Mouse (Mus musculus): Measurements from ENCODE around the gene Tgfa. TPM values are rescaled to one million over a fixed set of nuclear protein-coding genes. Genes with fewer than 3 reads are reported as not detected.

Gene Tgfa
- total RNA-seq, 1 experiment, result 2.2 TPM

DNA sequence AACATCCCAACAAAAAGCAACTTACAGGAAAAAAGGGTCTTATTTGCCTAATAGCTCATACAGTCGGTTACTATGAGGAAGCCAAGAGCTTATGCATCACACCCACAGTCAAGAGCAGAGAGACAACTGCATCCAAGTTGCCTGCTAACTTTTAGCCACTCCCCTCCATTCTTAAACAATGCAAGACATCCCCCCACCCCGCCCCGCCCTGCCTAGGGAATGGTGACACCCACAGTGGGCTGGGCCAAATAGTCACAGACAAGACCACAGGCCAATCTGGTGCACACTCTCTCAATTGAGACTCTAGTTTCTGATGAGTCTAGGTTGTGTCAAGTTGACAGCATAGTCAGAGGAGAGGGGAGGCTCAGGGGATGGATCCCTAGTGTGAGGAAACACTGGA, 101.1 kb downstream of the Tgfa start:
- in situ Hi-C loops (cut with MboI; ENCODE audit: low sequenced_read_pairs in 2 of 2, unreplicated experiment in 2 of 2), result no loop called here
- H3K9ac ChIP-seq (ENCODE audit: insufficient read depth, low read depth, low read length, poor library complexity, severe bottlenecking), result no peak overlapping the region
- H3K27ac ChIP-seq (ENCODE audit: insufficient read depth, low read depth, low read length, poor library complexity, severe bottlenecking), result no peak overlapping the region
- H3K36me3 ChIP-seq (ENCODE audit: control insufficient read depth, insufficient read depth, low read length, poor library complexity, severe bottlenecking), result no peaks in the 10 kb centered on the region
- peak; percentile 70 for DNase-seq (ENCODE audit: low read depth, low spot score)
- H3K4me1 ChIP-seq (ENCODE audit: control insufficient read depth in 2 of 2, insufficient read depth in 2 of 2, low read length in 2 of 2, poor library complexity in 1 of 2), result peaks cover 0 to 14% of the 10 kb centered on the region in 2 experiments; a peak in 3 of 4 replicates
- TF ChIP-seq ZC3H11A (IDR thresholded peaks at IDR 0.05; ENCODE audit: borderline replicate concordance, low read depth, low read length) (no peak), CHD2 (IDR thresholded peaks at IDR 0.05; ENCODE audit: low read depth, low read length) (no peak), MAFK (IDR thresholded peaks at IDR 0.05; ENCODE audit: insufficient read depth, low read depth, low read length) (no peak)
- no peaks in the 10 kb centered on the region for H3K9me3 ChIP-seq (ENCODE audit: control insufficient read depth, insufficient read depth, low read depth, low read length)
- H3K4me3 ChIP-seq (ENCODE audit: insufficient read depth in 1 of 2, low read depth in 1 of 2, low read length in 2 of 2, poor library complexity in 1 of 2, severe bottlenecking in 1 of 2), result no peak overlapping the region

- in situ Hi-C loops (cut with MboI; ENCODE audit: low sequenced_read_pairs in 2 of 2, unreplicated experiment in 2 of 2), result no loop called here
- H3K4me3 ChIP-seq (ENCODE audit: insufficient read depth in 1 of 2, low read depth in 1 of 2, low read length in 2 of 2, poor library complexity in 1 of 2, severe bottlenecking in 1 of 2), result no peak overlapping the region
- H3K9me3 ChIP-seq (ENCODE audit: control insufficient read depth, insufficient read depth, low read depth, low read length), result no peaks in the 10 kb centered on the region
- no peak overlapping the region; the same call in 1 of the 2 replicates for H3K27ac ChIP-seq (ENCODE audit: insufficient read depth, low read depth, low read length, poor library complexity, severe bottlenecking)
- H3K4me1 ChIP-seq (ENCODE audit: control insufficient read depth in 2 of 2, insufficient read depth in 2 of 2, low read length in 2 of 2, poor library complexity in 1 of 2), result peaks cover 0 to 14% of the 10 kb centered on the region in 2 experiments; a peak in 3 of 4 replicates
- DNase-seq (ENCODE audit: low read depth, low spot score), result no peak
- no peaks in the 10 kb centered on the region for H3K36me3 ChIP-seq (ENCODE audit: control insufficient read depth, insufficient read depth, low read length, poor library complexity, severe bottlenecking)
- no peak overlapping the region for H3K9ac ChIP-seq (ENCODE audit: insufficient read depth, low read depth, low read length, poor library complexity, severe bottlenecking)
- TF ChIP-seq HCFC1 (IDR thresholded peaks at IDR 0.05; ENCODE audit: borderline replicate concordance, insufficient read depth, low read length) (no peak), MAFK (IDR thresholded peaks at IDR 0.05; ENCODE audit: insufficient read depth, low read depth, low read length) (no peak), ZNF384 (IDR thresholded peaks at IDR 0.05; ENCODE audit: low read depth, low read length) (no peak), CHD2 (IDR thresholded peaks at IDR 0.05; ENCODE audit: low read depth, low read length) (no peak), ZC3H11A (IDR thresholded peaks at IDR 0.05; ENCODE audit: borderline replicate concordance, low read depth, low read length) (no peak)
These were observed 101.9 kb downstream of the Tgfa start for GRCm38 (mm10) chr6:86296938-86297337.

- Histone ChIP-seq H3K9ac (ENCODE audit: insufficient read depth, low read depth, low read length, poor library complexity, severe bottlenecking) (no peak overlapping the region), H3K9me3 (ENCODE audit: control insufficient read depth, insufficient read depth, low read depth, low read length) (no peaks in the 10 kb centered on the region), H3K4me1 (ENCODE audit: control insufficient read depth in 2 of 2, insufficient read depth in 2 of 2, low read length in 2 of 2, poor library complexity in 1 of 2) (peaks cover 0 to 17% of the 10 kb centered on the region in 2 experiments; a peak in 3 of 4 replicates), H3K4me3 (ENCODE audit: insufficient read depth in 1 of 2, low read depth in 1 of 2, low read length in 2 of 2, poor library complexity in 1 of 2, severe bottlenecking in 1 of 2) (no peak overlapping the region), H3K36me3 (ENCODE audit: control insufficient read depth, insufficient read depth, low read length, poor library complexity, severe bottlenecking) (no peaks in the 10 kb centered on the region; the same call in 1 of the 2 replicates), H3K27ac (ENCODE audit: insufficient read depth, low read depth, low read length, poor library complexity, severe bottlenecking) (no peak overlapping the region)
- TF ChIP-seq CHD2 (IDR thresholded peaks at IDR 0.05; ENCODE audit: low read depth, low read length), result no peak
- TF ChIP-seq ZNF384 (IDR thresholded peaks at IDR 0.05; ENCODE audit: low read depth, low read length), result no peak
- no peak for TF ChIP-seq ZC3H11A (IDR thresholded peaks at IDR 0.05; ENCODE audit: borderline replicate concordance, low read depth, low read length)
- no peak for TF ChIP-seq HCFC1 (IDR thresholded peaks at IDR 0.05; ENCODE audit: borderline replicate concordance, insufficient read depth, low read length)
- TF ChIP-seq MAFK (IDR thresholded peaks at IDR 0.05; ENCODE audit: insufficient read depth, low read depth, low read length), result no peak
- no peak for DNase-seq (ENCODE audit: low read depth, low spot score)
- in situ Hi-C loops (cut with MboI; ENCODE audit: low sequenced_read_pairs in 2 of 2, unreplicated experiment in 2 of 2), result no loop called here
These were observed 103.9 kb downstream of the Tgfa start for GRCm38 (mm10) chr6:86298961-86299360.

DNA sequence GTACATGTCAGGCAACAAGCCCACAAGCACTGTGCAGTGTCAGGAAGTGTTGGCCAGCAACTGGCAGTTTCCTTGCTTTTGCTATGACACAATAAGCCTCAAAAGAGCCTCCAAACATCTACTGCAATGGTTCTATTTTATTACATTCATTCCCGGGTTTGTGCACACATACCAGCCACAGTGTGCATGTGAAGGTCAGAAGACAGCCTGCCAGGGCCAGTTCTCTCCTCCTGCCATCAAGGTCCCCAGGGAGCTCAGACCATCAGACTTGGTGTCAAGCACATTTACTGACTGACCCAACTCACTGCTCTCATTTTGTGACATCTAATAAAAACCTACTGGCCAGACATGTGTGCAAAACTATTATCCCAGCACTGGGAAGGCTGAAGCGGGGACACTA, 104.4 kb downstream of the Tgfa start:
- Histone ChIP-seq H3K4me3 (ENCODE audit: insufficient read depth in 1 of 2, low read depth in 1 of 2, low read length in 2 of 2, poor library complexity in 1 of 2, severe bottlenecking in 1 of 2) (no peak overlapping the region), H3K36me3 (ENCODE audit: control insufficient read depth, insufficient read depth, low read length, poor library complexity, severe bottlenecking) (no peaks in the 10 kb centered on the region; the same call in 1 of the 2 replicates), H3K4me1 (ENCODE audit: control insufficient read depth in 2 of 2, insufficient read depth in 2 of 2, low read length in 2 of 2, poor library complexity in 1 of 2) (peaks cover 0 to 17% of the 10 kb centered on the region in 2 experiments; a peak in 3 of 4 replicates), H3K9me3 (ENCODE audit: control insufficient read depth, insufficient read depth, low read depth, low read length) (no peaks in the 10 kb centered on the region), H3K27ac (ENCODE audit: insufficient read depth, low read depth, low read length, poor library complexity, severe bottlenecking) (no peak overlapping the region), H3K9ac (ENCODE audit: insufficient read depth, low read depth, low read length, poor library complexity, severe bottlenecking) (no peak overlapping the region)
- DNase-seq (ENCODE audit: low read depth, low spot score), result no peak
- no peak for TF ChIP-seq HCFC1 (IDR thresholded peaks at IDR 0.05; ENCODE audit: borderline replicate concordance, insufficient read depth, low read length)
- in situ Hi-C loops (cut with MboI; ENCODE audit: low sequenced_read_pairs in 2 of 2, unreplicated experiment in 2 of 2), result no loop called here

DNA sequence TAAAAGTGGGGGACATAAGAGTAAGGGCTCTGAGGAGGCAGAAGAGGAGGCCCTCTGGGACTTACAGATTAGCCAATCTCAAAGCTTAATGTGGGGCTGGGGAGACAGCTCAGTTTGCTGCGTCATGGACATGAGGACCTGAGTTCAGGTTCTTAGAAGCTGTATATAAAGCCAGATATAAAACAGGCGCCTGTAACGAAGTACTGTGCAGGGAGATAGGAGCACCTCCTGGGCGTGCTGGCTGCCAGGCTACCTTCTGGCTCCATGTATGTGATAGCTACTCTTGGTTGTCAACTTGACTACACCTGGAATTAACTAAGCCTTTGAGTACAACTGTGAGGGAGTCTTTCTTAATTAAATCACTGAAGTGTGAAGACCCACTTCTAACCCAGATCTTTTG, 110.7 kb downstream of the Tgfa start:
- TF ChIP-seq ZC3H11A (IDR thresholded peaks at IDR 0.05; ENCODE audit: borderline replicate concordance, low read depth, low read length), result no peak
- no peak for TF ChIP-seq MAFK (IDR thresholded peaks at IDR 0.05; ENCODE audit: insufficient read depth, low read depth, low read length)
- Histone ChIP-seq H3K27ac (ENCODE audit: insufficient read depth, low read depth, low read length, poor library complexity, severe bottlenecking) (no peak overlapping the region), H3K9ac (ENCODE audit: insufficient read depth, low read depth, low read length, poor library complexity, severe bottlenecking) (no peak overlapping the region), H3K4me1 (ENCODE audit: control insufficient read depth in 2 of 2, insufficient read depth in 2 of 2, low read length in 2 of 2, poor library complexity in 1 of 2) (peaks cover 0 to 4% of the 10 kb centered on the region in 2 experiments; a peak in 1 of 4 replicates), H3K9me3 (ENCODE audit: control insufficient read depth, insufficient read depth, low read depth, low read length) (no peaks in the 10 kb centered on the region), H3K4me3 (ENCODE audit: insufficient read depth in 1 of 2, low read depth in 1 of 2, low read length in 2 of 2, poor library complexity in 1 of 2, severe bottlenecking in 1 of 2) (no peak overlapping the region), H3K36me3 (ENCODE audit: control insufficient read depth, insufficient read depth, low read length, poor library complexity, severe bottlenecking) (no peaks in the 10 kb centered on the region; the same call in 1 of the 2 replicates)
- DNase-seq (ENCODE audit: low read depth, low spot score), result no peak
- in situ Hi-C loops (cut with MboI; ENCODE audit: low sequenced_read_pairs in 2 of 2, unreplicated experiment in 2 of 2), result no loop called here

Data from ES-E14 (cell line).